Mouse (Mus musculus) megakaryocyte, embryonic 14.5 days (primary cell): ENCODE measurements around the gene Il31ra.

Experiments used
- FLI1 ChIP-seq: IDR thresholded peaks from 2 replicates; pipeline ENCODE4 v1.6.1; 2012; ENCODE audit warnings: low read length, inconsistent platforms, mixed read lengths
- GATA1 ChIP-seq: IDR thresholded peaks from 3 replicates; pipeline ENCODE4 v1.6.1; 2012; ENCODE audit warnings: mixed read lengths, low read length, inconsistent platforms, borderline replicate concordance

DNA sequence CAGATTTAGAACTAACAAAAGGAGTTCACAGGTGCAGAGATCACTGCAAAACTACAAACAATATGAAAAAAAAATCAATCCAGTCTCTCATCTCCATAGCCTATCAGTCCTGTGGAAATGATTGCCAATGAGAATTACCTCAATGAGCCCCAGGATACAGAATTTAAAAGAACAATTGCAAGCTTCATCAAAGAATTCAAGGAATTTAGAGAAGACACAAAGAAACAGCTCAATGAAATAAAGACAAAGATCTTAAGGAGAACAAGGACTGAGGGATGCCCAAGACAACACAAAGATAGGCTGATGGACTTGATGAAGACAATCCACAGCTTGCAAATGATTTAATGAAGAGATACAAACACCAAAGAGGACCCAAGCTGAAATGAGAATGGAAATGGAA, 20.4 kb downstream of the Il31ra start:
- TF ChIP-seq GATA1 (no peak), FLI1 (no peak)
